In genomic region chr16:17110771-17111743, GRCm38 (mm10) we compare ENCODE assay signal across 1 mouse cellular context.
TF ChIP-seq lines count a peak whose summit lies in the region.

Gene Ppil2 (minus strand): TSS chr16:17111257.

TF ChIP-seq in CH12.LX, 34 proteins besides CTCF, POLR2A, EP300 and RAD21 (continued from another document):
- TF ChIP-seq MAFK (IDR thresholded peaks at IDR 0.05; ENCODE audit: insufficient replicate concordance, low read length) (no peak), ZMIZ1 (IDR thresholded peaks at IDR 0.05; ENCODE audit: low read depth, low read length) (peak; percentile 86), ZC3H11A (IDR thresholded peaks at IDR 0.05; ENCODE audit: low read depth, low read length) (no peak), CHD1 (IDR thresholded peaks at IDR 0.05; ENCODE audit: low read depth, low read length) (no peak), TCF12 (IDR thresholded peaks at IDR 0.05; ENCODE audit: low read depth, low read length) (peak; percentile 89), IRF4 (IDR thresholded peaks at IDR 0.05; ENCODE audit: low read depth, low read length) (peak; percentile 63), MXI1 (IDR thresholded peaks at IDR 0.05; ENCODE audit: low read depth, low read length) (peak; percentile 65), NRF1 (IDR thresholded peaks at IDR 0.05; ENCODE audit: low read depth, low read length) (peak; percentile 49), POLR2AphosphoS2 (IDR thresholded peaks at IDR 0.05; ENCODE audit: low read depth, low read length) (peak; percentile 91), SIN3A (IDR thresholded peaks at IDR 0.05; ENCODE audit: low read length) (peak; percentile 94), PAX5 (IDR thresholded peaks at IDR 0.05; ENCODE audit: low read length) (no peak), ZKSCAN1 (IDR thresholded peaks at IDR 0.05; ENCODE audit: borderline replicate concordance, low read depth, low read length) (no peak), TBP (conservative IDR thresholded peaks at IDR 0.05; ENCODE audit: low read depth, low read length) (peak; percentile 80), USF2 (conservative IDR thresholded peaks at IDR 0.05; ENCODE audit: low read depth, low read length) (no peak), JUN (IDR thresholded peaks at IDR 0.05; ENCODE audit: insufficient read depth, low read depth, low read length) (no peak), CHD2 (IDR thresholded peaks at IDR 0.05; ENCODE audit: low read length) (peak; percentile 67)
TF ChIP-seq in CH12.LX: peak in this region for 21.
